Mouse (Mus musculus): ENCODE measurements around the gene Chtf18.

Chtf18 gene

DNA sequence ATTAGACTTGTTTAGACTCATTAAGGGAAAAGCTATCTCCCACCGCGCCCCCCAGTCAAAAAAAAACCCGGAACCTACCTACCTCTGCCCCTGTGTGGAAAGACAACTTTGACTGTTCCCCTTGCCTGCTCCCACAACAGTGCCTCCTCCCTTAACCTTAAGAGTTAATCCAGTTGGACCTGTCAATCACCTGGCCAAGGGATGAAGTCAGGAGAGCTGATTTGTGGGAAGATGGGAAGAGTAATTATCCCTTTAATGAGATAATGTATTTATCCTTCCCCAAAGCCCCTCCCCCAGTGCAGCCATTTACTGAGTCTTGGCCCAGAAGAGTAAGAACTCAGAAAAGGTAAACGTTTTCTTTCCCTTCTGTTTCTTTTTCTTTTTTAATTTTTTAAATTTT lies 38.3 kb downstream of the Chtf18 start:
- in situ Hi-C loops (cut with MboI; ENCODE audit: low pct_unique_long_range_greater_than_20kb in 1 of 2, low sequenced_read_pairs in 2 of 2, unreplicated experiment in 1 of 2): no loop called here

- in situ Hi-C loops (cut with MboI; ENCODE audit: low pct_unique_long_range_greater_than_20kb in 1 of 2, low sequenced_read_pairs in 2 of 2, unreplicated experiment in 1 of 2): no loop called here
These were observed 40.9 kb downstream of the Chtf18 start for GRCm38 (mm10) chr17:25686323-25686722.

GRCm38 (mm10) chr17:25681636-25682035 lies 45.6 kb downstream of the Chtf18 start:
- in situ Hi-C loops (cut with MboI; ENCODE audit: low pct_unique_long_range_greater_than_20kb in 1 of 2, low sequenced_read_pairs in 2 of 2, unreplicated experiment in 1 of 2): no loop called here

GRCm38 (mm10) chr17:25679818-25680217 lies 47.4 kb downstream of the Chtf18 start:
- in situ Hi-C loops (cut with MboI; ENCODE audit: low pct_unique_long_range_greater_than_20kb in 1 of 2, low sequenced_read_pairs in 2 of 2, unreplicated experiment in 1 of 2): no loop called here

DNA sequence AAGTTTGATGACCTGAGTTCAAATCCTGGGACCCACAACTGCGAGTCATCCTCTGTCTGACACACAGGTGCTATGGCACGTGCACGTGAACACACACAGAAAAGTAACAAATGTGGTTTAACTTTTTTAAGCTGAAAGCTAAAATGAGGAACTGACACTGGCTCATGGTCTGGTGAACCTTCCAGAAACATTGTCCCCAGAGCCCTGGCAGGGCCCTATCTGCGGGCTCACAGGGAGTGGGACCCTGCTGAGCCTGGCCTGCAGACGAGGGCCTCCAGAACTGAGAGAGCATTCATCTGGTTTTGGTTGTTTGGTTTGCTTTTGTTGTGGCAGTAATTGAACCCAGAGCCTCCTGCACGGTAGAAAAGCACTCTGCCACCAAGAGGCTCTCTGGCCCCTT lies 49.2 kb downstream of the Chtf18 start:
- in situ Hi-C loops (cut with MboI; ENCODE audit: low pct_unique_long_range_greater_than_20kb in 1 of 2, low sequenced_read_pairs in 2 of 2, unreplicated experiment in 1 of 2): no loop called here

- in situ Hi-C loops (cut with MboI; ENCODE audit: low pct_unique_long_range_greater_than_20kb in 1 of 2, low sequenced_read_pairs in 2 of 2, unreplicated experiment in 1 of 2): no loop called here
These were observed 54.2 kb downstream of the Chtf18 start for GRCm38 (mm10) chr17:25672982-25673381.

Measured in mouse embryonic stem cell (cell line).